Mouse (Mus musculus): ENCODE measurements around the gene Plekha7.

Gene Plekha7

GRCm38 (mm10) chr7:116189708-116190107 lies 118.5 kb downstream of the Plekha7 start:
- in situ Hi-C loops (cut with MboI, MseI): no loop called here

- in situ Hi-C loops (cut with MboI, MseI): no loop called here
Measured at GRCm38 (mm10) chr7:116188391-116188790, 119.8 kb downstream of the Plekha7 start.

DNA sequence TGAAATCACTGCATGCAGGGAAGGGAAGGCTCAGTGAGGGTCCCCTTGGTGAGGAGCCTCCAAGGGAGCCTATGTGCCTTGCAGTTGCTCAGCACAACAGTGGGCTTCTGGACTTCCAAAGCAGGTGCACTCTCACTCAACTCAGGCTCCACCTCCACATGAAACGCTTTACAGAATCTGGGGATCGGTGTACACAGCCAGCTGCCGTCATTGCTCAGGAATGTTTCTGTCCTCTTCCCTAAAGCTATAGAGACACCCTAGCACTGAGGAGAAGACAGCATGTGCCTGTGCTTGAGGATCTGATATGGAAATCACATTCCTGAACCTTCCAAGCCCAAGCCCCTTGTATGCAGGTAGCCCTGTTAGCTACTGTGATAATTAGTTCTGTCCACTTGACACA lies 120.7 kb downstream of the Plekha7 start:
- in situ Hi-C loops (cut with MboI, MseI): no loop called here

GRCm38 (mm10) chr7:116186847-116187246 lies 121.3 kb downstream of the Plekha7 start:
- in situ Hi-C loops (cut with MboI, MseI): no loop called here

- in situ Hi-C loops (cut with MboI, MseI): no loop called here
Measured at GRCm38 (mm10) chr7:116186156-116186555, 122.0 kb downstream of the Plekha7 start.

- in situ Hi-C loops (cut with MboI, MseI): no loop called here
Measured at GRCm38 (mm10) chr7:116184358-116185057, 123.7 kb downstream of the Plekha7 start.

GRCm38 (mm10) chr7:116182451-116182850 lies 125.7 kb downstream of the Plekha7 start:
- in situ Hi-C loops (cut with MboI, MseI): no loop called here

DNA sequence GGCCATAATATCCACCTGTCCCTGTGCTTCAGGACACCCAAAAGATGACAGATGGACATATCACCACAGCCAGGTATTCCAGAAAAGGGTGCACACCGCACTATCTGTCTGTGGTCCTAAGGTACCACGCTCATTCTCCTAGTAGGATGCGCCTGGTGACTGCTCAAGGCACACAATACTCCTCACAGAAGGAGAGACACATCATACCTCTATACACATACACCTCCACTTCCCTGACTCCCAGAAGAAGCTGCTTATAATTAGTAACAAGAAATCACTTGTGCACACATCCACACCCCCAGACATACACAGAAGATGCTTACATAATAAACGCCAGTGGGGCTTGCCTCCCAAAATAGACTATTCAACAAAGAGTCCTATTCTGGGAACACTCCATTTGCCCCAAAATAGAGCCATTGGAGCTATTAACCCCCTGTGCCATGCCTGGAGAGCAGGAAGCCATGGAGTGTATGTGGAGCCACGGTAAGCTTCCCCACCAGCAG lies 126.7 kb downstream of the Plekha7 start:
- in situ Hi-C loops (cut with MboI, MseI): no loop called here

DNA sequence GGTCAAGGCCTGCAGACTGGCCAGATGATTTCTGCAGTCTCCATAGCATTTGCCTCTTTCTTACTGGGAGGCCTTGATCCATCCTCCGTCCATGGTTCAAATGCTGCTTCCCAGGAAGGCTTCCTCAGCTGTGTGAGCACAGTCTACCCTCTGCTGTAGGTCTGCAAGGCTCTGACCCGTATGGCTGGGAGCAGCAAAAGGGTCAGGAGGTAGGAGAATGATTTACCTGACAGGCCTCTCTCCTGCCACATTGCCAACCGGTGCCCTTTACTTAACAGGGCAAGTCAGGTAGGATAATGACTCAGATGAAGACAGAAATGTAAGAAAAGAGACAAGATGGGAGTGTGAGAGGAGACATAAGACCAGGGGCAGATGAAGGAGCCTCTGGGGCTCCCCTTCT lies 129.3 kb downstream of the Plekha7 start:
- in situ Hi-C loops (cut with MboI, MseI): loop anchor here (10.0 kb wide), 1 partner anchor 876 kb away; no protein-coding TSS in a partner anchor

DNA sequence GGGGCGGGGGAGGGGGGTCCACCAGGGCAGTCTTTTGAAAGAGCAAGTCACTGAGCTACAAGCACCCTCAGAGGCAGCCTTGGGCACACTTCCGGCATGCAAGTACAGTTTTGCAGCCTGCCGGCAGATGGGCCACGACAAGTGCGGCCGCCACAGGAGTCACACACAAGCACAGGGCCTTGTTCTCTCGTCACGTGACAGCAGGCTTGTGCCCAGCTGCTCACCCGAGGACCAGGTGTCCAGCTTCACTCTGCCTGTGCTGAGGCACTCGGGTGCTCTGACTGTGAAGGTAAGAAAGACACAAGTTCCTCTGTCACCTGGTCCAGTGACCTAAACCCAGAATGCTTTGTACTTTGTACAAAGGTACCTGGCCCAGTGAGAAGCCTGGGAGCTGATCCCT lies 135.4 kb downstream of the Plekha7 start:
- in situ Hi-C loops (cut with MboI, MseI): loop anchor here (10.0 kb wide), 1 partner anchor 882 kb away; no protein-coding TSS in a partner anchor

DNA sequence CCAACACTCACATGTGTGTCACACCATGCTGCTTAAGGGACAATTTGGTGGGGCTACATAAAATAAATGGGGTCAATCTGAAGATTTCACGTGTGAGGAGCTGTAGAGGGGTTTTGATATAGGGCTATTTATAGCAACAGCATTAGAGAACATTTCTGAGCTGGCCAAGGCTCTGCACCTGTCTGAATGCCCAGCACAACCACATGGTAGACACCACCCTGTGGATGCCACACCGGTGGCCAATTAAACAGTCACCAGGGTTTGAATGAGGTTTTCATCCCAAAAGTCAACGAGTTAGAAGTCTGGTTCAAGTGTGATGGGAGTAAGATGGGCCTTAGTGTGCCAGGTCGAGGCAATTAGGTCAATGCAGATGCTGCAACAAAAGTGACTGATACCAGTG lies 138.8 kb downstream of the Plekha7 start:
- in situ Hi-C loops (cut with MboI, MseI): no loop called here

- in situ Hi-C loops (cut with MboI, MseI): no loop called here
Measured at GRCm38 (mm10) chr7:116168224-116168623, 140.0 kb downstream of the Plekha7 start.

- in situ Hi-C loops (cut with MboI, MseI): no loop called here
Measured at GRCm38 (mm10) chr7:116164232-116164631, 143.9 kb downstream of the Plekha7 start.

- in situ Hi-C loops (cut with MboI, MseI): no loop called here
Measured at GRCm38 (mm10) chr7:116161544-116161943, 146.6 kb downstream of the Plekha7 start.

DNA sequence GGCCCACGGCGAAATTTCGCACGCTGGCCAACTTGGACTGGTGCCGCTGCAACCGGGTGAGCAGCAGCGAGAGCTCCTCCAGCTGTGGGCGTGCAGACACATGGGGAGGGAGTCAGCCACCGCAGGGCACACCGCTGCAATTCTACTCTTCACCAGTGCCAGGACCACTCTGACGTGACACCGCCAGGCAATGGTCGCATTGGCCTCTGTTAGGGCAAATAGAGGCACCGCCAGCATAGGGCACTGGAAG lies 151.4 kb downstream of the Plekha7 start:
- in situ Hi-C loops (cut with MboI, MseI): no loop called here

GRCm38 (mm10) chr7:116156072-116156893 lies 151.9 kb downstream of the Plekha7 start:
- in situ Hi-C loops (cut with MboI, MseI): no loop called here

DNA sequence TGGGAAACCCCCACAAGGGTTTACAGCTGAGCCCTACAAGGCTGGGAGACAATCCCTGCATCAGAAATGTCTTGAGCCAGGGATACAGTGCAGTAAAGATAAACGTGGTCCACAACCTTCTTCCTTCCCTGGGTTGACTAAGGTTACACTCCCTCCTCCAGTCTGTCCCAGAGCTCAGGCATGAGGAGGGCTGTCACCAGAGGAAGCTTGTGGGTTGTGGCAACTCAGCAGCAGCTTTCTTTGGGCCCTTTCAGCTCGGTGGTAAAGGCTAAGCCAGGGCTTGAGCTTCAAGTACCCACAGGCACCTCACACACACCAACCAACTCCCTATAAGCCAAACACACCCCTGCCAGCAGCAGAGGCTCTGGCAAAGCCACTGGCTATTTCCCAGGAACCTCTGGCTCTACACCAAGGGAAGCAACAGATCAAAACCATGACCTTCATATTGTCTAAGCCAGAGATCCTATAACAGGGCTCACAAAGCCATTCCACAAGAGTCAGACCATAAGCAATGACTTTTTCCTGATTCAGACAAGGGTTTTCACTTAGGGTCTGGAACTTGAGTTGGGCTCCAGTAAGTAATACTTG lies 154.3 kb downstream of the Plekha7 start:
- in situ Hi-C loops (cut with MboI, MseI): loop anchor here (5.0 kb wide), 1 partner anchor 473 kb away; no protein-coding TSS in a partner anchor

DNA sequence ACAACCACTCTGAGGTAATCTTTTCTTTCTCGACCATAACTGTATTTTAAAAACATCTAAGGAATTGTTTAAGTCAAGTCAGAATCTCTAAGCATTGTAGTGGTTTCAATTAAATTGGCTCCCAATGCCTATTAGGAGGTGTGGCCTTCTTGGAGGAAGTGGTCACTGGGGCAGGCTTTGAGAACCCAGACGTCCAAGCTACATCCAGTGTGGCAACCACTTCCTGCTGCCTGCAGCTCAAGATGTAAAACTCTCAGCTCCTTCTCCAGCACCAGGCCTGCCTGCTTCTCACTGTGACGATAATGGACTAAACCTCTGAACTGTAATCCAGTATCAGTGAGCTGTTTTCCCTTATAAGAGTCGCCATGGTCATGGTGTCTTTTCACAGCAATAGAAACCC lies 158.6 kb downstream of the Plekha7 start:
- in situ Hi-C loops (cut with MboI, MseI): no loop called here

DNA sequence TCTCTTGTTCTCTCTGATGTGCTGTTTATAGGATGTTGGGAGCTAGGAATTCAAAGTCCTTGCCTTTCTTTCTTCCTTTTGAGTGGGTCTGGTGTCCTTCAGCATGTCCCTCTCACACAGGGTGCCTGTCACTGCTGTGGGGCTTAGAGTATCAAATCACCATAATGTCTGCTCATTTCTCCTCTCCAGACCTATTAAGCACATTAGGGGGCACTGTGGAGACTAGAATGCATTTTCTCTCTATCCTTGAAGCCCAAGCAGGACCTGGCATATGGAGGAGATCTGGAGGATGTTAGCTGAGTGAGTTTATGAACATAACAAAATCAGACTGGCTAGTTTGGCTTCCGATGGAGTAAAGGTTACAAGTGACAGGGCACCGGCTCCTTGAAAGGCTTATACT lies 161.1 kb downstream of the Plekha7 start:
- in situ Hi-C loops (cut with MboI, MseI): no loop called here

DNA sequence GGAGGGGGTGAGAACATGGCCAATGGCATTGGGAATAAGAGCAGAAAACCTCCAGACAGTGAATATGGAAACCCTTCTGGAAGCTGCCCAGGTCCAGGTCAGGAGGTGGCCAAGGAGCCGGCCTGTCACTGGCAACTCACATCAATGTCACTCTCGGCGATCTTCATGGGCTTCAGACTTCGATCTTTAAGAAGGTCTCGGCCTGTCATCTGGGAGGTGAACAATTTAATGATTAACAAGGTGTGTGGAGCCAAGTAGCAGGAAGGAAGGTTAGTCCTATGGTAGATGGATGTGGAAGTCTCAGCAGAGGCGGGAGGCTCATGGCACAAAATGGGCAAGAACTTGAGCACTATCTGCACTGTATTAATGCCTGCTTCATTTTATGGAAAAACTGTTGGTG lies 163.1 kb downstream of the Plekha7 start:
- in situ Hi-C loops (cut with MboI, MseI): no loop called here

GRCm38 (mm10) chr7:116137671-116138070 lies 170.5 kb downstream of the Plekha7 start:
- in situ Hi-C loops (cut with MboI, MseI): loop anchor here (10.0 kb wide), 1 partner anchor 1837 kb away; no protein-coding TSS in a partner anchor

DNA sequence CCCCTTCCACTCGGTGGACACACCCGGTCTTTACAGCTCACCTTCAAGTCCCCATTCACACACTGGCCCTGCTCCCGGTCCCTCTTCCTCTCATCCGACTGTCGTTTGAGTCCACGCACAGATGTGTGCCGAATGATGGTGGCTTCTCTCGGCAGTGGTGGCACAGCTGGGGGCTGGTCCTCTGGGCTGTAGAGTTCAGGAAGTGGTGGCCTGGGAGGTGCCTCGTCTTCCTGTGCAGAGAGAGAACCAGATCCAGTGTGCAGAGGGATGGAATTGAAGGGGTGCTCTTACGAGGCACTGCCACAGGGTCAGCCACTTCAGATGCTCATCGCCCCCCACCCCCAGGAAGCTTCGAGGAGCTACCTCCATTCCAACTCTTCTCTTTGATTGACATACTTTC lies 171.0 kb downstream of the Plekha7 start:
- in situ Hi-C loops (cut with MboI, MseI): loop anchor here (10.0 kb wide), 1 partner anchor 1838 kb away; no protein-coding TSS in a partner anchor

Measured in regulatory T cell (primary cell).